Mouse (Mus musculus) bone marrow, adult 2 months (tissue): ENCODE results near the gene Gm10681. TPM values are rescaled to one million over a fixed set of nuclear protein-coding genes. Genes with fewer than 3 reads are reported as not detected.
"Not testable (repeated sequence)": the region's sequence is repeated elsewhere in the genome, so short reads cannot be mapped to it uniquely, and the experiment has no call there.

Source experiments
- H3K27ac ChIP-seq: fragments of 200-500 bp; 2 replicates; pipeline ENCODE4 v1.5.1; 2012; ENCODE audit warnings: low read depth, mild to moderate bottlenecking, control low read depth, inconsistent platforms, low read length; ENCODE audit not compliant: control insufficient read depth, poor library complexity, insufficient read depth
- H3K4me1 ChIP-seq: fragments of 200-500 bp; 2 replicates; pipeline ENCODE4 v1.6.1; 2011; ENCODE audit warnings: low read length; ENCODE audit not compliant: control insufficient read depth, insufficient read depth
- H3K4me3 ChIP-seq: fragments of 200-500 bp; replicated peaks from 2 replicates; pipeline ENCODE3; 2011; ENCODE audit warnings: mild to moderate bottlenecking, low read depth, low read length, control low read depth; ENCODE audit not compliant: control insufficient read depth
- WGBS: fragments of 180-500 bp; shearing (Covaris S2); methylation state at CpG from one replicate; pipeline ENCODE4 v1.1.7; 2018; 5-methylcytosine and 5-hydroxymethylcytosine counted together
- polyA plus RNA-seq: library from polyadenylated mRNA; stranded (reverse); fragments of >200 nt; gene quantifications from 2 replicates; pipeline ENCODE4 v1.2.4, GENCODE M21; 2011; ENCODE audit warnings: low replicate concordance; ENCODE audit not compliant: missing spikeins, insufficient read depth, insufficient read length

The Gm10681 gene
- polyA plus RNA-seq, 1 experiment, result 1.2 TPM

DNA sequence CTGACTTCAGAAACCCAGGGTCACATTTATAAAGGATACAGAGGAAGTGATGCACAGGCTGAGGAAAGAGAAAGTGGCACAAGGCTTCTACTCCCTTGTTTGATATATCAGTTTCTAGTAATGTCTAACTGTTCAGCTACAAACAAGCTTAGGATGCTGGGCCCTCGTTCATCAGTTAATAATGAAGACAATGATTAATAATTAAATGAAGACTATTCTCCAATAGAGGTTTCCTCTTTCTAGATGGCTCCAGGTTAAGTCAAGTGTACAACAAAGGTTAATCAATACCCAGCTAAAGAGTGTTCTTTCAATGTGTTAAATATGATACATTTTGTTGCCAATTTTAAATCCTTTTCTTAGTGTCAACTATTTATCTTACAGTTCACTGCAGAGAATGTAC lies 78.2 kb downstream of the Gm10681 start, which contains the start of gene Hsd3b4:
Hsd3b4 (minus strand) TSS at position 101 of the 400 bp plus-strand sequence.
- not testable (repeated sequence) for H3K4me1 ChIP-seq, H3K4me3 ChIP-seq, H3K27ac ChIP-seq
- no CpG with 5 or more reads among the region's 1 CpGs for WGBS

- H3K27ac ChIP-seq, result not testable (repeated sequence)
- WGBS, result no CpG with 5 or more reads among the region's 5 CpGs
Observed at GRCm38 (mm10) chr3:98507229-98507628, 81.4 kb downstream of the Gm10681 start.

More at GRCm38 (mm10) chr3:98507229-98507628, 81.4 kb downstream of the Gm10681 start:
- H3K4me1 ChIP-seq, H3K4me3 ChIP-seq: not testable (repeated sequence)

Other genes starting within 250 kb of the Gm10681 start
- 15.6 and 30.7 TPM in 2 replicates for gene Phgdh, start 248.8 kb downstream of the Gm10681 start, polyA plus RNA-seq
- not detected in 2 replicates for gene Zfp697, start 206.3 kb downstream of the Gm10681 start, polyA plus RNA-seq
- gene Gm4450, start 131.7 kb downstream of the Gm10681 start, polyA plus RNA-seq, result 0.97 TPM in 1 of 2 replicates, not detected in the other
- gene Hsd3b4, start 78.3 kb downstream of the Gm10681 start, polyA plus RNA-seq, result 1.2 TPM in 1 of 2 replicates, not detected in the other
- gene Hsd3b5, start 41.4 kb upstream of the Gm10681 start, polyA plus RNA-seq, result 1.0 and 2.3 TPM in 2 replicates
- gene Hsd3b2, start 135.7 kb upstream of the Gm10681 start, polyA plus RNA-seq, result not detected in 2 replicates
- gene Hsd3b3, start 174.3 kb upstream of the Gm10681 start, polyA plus RNA-seq, result 0.20 and 3.2 TPM in 2 replicates
- not detected in 2 replicates for gene Hsd3b6, start 225.6 kb upstream of the Gm10681 start, polyA plus RNA-seq